Mouse (Mus musculus) macrophage (primary cell): Measurements from ENCODE around the gene Borcs5. TPM values are rescaled to one million over a fixed set of nuclear protein-coding genes. Genes with fewer than 3 reads are reported as not detected.

Experiments used
- H3K27ac ChIP-seq: fragments of 350-480 bp; formaldehyde crosslinking; 2 replicates; pipeline ENCODE4 v1.9.0; 2021
- H3K36me3 ChIP-seq: fragments of 350-480 bp; formaldehyde crosslinking; 2 replicates; pipeline ENCODE4 v1.9.0; 2021; ENCODE audit errors: inconsistent target
- H3K4me3 ChIP-seq: fragments of 350-480 bp; formaldehyde crosslinking; 2 replicates; pipeline ENCODE4 v1.9.0; 2021; ENCODE audit errors: inconsistent target
- H3K79me2 ChIP-seq: fragments of 350-480 bp; formaldehyde crosslinking; 2 replicates; pipeline ENCODE4 v1.9.0; 2021; ENCODE audit errors: inconsistent target
- WGBS: methylation state at CpG from one replicate; pipeline ENCODE4 v1.1.7; 2026; ENCODE audit warnings: inconsistent platforms; ENCODE audit not compliant: missing documents; 5-methylcytosine and 5-hydroxymethylcytosine counted together
- polyA plus RNA-seq: library from polyadenylated mRNA; stranded (reverse); fragments of 250-400 nt; gene quantifications from 3 replicates; pipeline ENCODE4 v1.2.4, GENCODE M21; 2018; ENCODE audit warnings: inconsistent platforms

Borcs5 gene
- polyA plus RNA-seq, 1 experiment from 2014 or later: 2.5 TPM

DNA sequence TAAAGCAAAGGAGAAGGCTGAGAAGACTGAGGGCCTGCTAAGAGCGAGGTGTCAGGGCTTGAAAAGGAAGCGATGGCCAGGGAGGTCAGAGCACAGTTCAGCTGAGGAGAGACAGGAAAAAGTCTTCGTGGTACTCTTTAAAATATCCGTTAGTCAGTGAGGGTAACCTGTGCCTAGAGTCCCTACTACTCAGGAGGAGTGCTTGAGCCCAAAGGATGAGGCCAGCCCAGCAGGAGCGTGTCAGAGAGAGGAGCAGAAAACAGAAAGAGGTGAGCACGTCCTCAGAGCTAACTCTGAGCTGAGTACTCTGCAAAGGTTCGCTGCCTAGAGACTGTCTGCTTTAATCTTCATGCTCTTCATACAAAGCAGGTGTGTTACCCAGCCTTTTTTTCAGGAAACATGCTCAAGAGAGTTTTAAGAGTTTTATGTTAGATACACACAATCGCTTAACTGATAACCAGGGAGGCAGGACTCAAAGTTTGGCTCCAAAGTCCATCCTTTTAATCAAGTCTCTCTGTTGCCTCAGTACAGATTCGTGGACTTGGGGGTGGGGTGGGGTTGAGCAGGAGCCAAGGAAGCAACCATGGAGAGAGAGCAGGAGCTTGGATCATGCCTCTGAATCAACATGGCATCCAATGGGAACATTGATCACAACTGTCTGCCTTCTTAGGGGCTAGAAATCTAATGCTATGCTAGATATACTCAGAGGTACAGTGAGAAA lies 84.7 kb downstream of the Borcs5 start:
- H3K36me3 ChIP-seq: peaks cover 9% of the 10 kb centered on the region; the same call in 1 of the 2 replicates
- H3K27ac ChIP-seq: no peak overlapping the region
- 89% methylated on average over 9 of the region's 9 CpGs for WGBS
- no peaks in the 10 kb centered on the region for H3K79me2 ChIP-seq
- no peak overlapping the region for H3K4me3 ChIP-seq

DNA sequence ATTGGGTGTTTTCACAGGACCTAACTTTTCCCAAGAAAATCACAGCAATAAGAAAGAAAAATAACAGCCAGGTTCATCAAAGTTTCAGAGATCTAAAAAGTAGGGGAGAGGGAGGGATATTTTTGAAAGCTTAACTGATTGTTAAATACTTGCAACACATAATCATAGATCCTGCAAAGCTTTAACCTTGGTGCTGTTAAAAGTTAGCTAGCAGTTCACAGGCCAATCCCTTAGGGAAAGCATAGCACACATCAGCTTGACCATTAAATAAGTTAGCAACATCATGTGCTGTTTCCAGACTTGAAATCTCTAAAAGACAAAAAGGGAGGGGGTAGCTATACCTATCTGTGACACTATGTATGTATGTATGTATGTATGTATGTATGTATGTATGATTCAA lies 86.1 kb downstream of the Borcs5 start:
- no peak overlapping the region for H3K27ac ChIP-seq
- 0 out of 2 replicates have a peak, but pooled peaks cover 5% of the 10 kb centered on the region for H3K36me3 ChIP-seq
- no peaks in the 10 kb centered on the region for H3K79me2 ChIP-seq
- no peak overlapping the region for H3K4me3 ChIP-seq

DNA sequence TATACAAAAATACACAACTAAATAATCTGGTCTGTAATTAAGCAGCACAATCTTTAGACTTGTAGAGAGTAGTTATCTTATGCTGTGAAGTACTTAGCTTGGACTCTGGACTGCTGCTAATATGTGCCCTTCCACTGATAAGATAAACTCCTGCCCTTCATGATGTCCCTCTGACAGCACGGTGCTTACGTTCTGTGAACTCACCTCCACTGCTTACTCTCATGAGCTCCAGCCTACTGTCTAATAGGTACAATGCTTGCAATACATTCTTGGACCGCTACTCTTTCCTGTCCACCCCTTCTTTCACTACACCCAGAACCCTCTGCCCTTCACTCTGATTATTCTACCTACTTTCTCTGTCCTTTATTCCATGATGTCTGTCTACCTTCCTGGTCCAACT lies 91.7 kb downstream of the Borcs5 start:
- H3K36me3 ChIP-seq: no peaks in the 10 kb centered on the region
- WGBS: 92% methylated on average over 3 of the region's 3 CpGs
- H3K27ac ChIP-seq: no peak overlapping the region
- no peak overlapping the region for H3K4me3 ChIP-seq
- H3K79me2 ChIP-seq: no peaks in the 10 kb centered on the region

DNA sequence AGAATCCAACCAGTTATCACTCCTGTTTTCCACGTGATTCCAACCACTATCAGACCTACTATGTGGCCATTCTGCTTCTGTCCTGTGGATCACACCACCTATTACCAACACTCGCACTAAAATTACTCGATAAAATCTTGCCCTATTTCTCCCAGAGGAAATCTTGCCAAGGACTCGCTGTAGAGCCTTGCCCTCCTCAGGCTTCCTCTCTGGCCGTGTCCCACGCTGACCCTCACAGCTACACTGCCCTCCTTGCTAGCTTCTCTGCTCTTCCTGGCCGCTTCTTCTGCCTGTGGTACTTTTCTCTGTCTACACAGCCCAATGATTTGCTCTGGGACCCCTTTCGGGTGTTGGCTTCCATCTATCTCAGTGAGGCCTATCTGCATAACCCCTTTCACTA lies 93.5 kb downstream of the Borcs5 start:
- no peak overlapping the region for H3K4me3 ChIP-seq
- H3K36me3 ChIP-seq: no peaks in the 10 kb centered on the region
- H3K27ac ChIP-seq: no peak overlapping the region
- no peaks in the 10 kb centered on the region for H3K79me2 ChIP-seq
- WGBS: 94% methylated on average over 8 of the region's 8 CpGs

DNA sequence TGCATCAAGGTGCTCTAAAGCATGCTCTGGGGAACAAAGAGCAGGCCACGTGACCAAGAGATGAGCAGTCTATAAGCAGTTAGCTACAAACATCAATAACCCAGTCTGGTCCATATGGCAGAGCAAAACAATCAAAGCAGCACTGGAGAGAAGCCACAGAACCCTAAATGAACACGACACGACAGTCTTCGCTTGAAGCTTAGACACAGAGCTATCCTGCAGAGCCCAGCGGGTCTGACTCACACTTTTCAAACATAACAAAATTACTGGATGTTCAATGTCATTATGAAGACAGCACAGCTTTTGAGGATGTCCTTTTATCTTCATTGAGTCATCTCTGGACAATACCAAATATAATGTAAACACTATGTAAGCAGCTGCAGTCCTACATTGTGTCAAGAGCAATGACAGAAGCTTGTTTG lies 94.5 kb downstream of the Borcs5 start:
- Histone ChIP-seq H3K36me3 (0 out of 2 replicates have a peak, but pooled peaks cover 4% of the 10 kb centered on the region), H3K79me2 (no peaks in the 10 kb centered on the region), H3K27ac (no peak overlapping the region), H3K4me3 (no peak overlapping the region)
- WGBS: 94% methylated on average over 5 of the region's 5 CpGs

DNA sequence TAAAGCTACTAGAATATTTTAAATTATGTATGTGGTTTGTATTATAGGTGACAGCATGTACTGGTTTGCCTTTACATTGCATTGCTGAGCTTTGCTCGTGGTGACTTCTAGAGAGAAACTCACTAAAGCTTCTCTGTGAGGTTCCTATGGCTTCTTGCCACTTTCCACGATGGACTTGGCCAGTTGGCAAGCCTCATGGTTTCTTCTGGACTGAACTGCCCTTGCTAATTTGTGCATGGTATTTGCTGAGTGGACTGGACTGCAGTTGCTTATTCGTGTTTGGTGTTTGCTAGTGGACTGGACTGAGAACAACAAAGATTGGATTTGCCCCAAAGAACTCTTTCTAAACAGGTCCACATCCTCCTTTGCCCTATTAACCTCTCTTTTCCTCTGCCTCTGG lies 97.5 kb downstream of the Borcs5 start:
- Histone ChIP-seq H3K36me3 (0 out of 2 replicates have a peak, but pooled peaks cover 7% of the 10 kb centered on the region), H3K27ac (no peak overlapping the region), H3K79me2 (no peaks in the 10 kb centered on the region), H3K4me3 (no peak overlapping the region)
- WGBS: 91% methylated on average over 3 of the region's 3 CpGs

DNA sequence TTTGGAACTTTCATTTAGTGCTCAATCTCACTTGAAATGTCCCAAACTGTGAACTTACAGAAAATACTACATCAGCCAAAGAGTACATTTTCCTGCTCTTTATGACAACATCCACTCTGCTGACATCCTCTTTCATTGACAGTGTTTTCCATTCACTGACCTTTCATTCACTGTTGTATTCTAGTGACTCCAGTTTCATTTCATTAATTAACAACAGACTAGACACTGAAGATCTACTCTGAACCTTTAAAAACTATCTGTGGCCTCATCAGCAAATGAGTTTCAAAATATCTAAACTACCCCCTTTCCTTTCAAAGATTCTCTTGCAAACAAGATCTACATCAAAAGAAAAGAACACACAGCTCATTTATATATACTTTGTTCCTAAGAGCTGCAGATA lies 104.3 kb downstream of the Borcs5 start:
- Histone ChIP-seq H3K79me2 (no peaks in the 10 kb centered on the region), H3K4me3 (no peak overlapping the region), H3K27ac (no peak overlapping the region), H3K36me3 (0 out of 2 replicates have a peak, but pooled peaks cover 5% of the 10 kb centered on the region)

DNA sequence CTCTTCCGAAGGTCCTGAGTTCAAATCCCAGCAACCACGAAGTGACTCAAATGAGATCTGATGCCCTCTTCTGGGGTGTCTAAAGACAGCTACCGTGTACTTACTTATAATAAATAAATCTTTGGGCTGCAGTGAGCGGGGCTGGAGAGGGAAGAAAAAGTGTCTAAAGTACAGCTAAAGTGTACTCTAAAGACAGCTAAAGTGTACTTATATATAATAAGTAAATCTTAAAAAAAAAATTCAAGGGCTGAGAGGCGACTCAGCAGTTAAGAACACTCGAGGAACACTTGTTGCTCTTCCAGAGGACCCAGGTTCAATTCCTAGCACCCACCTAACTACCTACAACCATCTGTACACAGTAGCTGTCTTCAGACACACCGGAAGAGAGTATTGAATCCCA lies 106.6 kb downstream of the Borcs5 start:
- WGBS: 95% methylated on average over 7 of the region's 7 CpGs
- Histone ChIP-seq H3K4me3 (no peak overlapping the region), H3K36me3 (no peaks in the 10 kb centered on the region), H3K27ac (no peak overlapping the region), H3K79me2 (no peaks in the 10 kb centered on the region)

DNA sequence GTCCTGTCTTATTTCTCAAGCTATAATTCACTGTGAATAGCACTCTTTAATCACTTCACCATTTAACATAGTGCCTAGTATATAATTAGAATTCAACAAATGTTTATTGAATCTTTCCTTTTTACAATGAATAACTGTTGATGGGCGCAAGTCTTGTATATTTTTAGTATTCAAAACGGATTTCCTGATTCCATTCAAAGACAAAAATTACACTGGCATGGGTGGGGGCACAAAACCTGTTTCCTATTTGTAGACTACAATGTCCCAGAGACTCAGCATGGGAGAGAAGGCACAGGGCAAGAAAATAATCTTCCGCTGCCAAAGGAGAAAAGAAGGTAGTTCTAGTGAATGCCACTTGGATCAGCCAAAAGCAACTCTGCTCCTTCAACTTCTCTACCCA lies 108.8 kb downstream of the Borcs5 start:
- no peak overlapping the region for H3K27ac ChIP-seq
- H3K4me3 ChIP-seq: no peak overlapping the region
- H3K79me2 ChIP-seq: no peaks in the 10 kb centered on the region
- H3K36me3 ChIP-seq: no peaks in the 10 kb centered on the region
- WGBS: 89% methylated on average over 3 of the region's 3 CpGs

DNA sequence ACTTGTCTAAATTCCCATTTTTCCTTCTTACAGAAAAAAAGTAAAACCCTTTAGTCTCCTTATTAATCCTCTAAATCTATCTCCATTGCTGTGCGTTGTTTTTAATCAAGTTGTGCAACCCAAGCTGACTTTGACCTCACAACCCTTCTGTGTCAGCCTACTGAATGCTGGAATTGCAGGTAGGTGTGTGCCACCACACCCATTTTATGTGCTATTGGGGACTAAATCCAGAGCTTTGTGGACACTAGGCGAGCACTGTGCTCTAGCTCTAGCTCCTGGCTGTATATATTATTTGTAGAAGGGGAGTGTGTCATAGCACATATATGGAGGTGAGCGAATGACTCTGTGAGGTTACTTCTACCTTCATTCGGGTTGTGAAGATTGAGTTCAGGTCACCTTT lies 111.8 kb downstream of the Borcs5 start:
- H3K79me2 ChIP-seq: no peaks in the 10 kb centered on the region
- 92% methylated on average over 4 of the region's 4 CpGs for WGBS
- H3K4me3 ChIP-seq: no peak overlapping the region
- no peak overlapping the region for H3K27ac ChIP-seq
- H3K36me3 ChIP-seq: no peaks in the 10 kb centered on the region

DNA sequence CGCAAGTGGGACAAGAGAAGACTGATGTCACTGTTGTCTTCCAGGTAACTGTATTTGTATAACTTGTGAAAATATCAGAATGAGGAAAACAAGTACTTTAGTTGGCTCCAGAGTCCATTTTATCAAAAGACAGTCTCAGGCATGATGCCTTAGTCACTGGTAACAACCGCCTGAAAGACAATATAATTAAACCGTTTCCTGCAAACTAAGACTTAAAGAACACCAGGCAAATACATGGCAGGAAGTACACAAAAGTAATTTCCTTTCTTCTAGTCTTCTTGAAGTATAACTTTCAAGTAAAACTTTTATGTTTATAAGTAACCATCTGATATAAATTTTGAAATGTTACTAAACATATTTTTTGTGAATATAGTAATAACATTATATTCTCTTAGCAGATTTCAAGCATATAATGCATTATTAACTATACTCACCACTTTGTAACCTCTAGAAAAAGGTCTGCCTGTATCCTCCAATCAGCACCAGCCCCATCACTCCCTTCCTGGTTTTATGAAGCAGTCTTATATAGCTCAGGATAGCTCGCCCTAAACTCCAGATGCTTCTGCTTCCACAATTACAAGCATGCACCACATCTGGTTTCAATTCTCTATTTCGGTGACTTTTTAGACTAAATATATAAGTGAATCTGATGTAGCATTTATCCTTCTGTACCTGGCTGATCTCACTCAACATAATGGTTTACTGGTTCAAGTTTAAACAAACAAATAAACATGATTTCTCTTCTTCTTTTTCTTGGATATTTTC lies 112.8 kb downstream of the Borcs5 start:
- WGBS: 61% methylated on average over 5 of the region's 5 CpGs
- Histone ChIP-seq H3K36me3 (no peaks in the 10 kb centered on the region), H3K4me3 (no peak overlapping the region), H3K27ac (peak overlapping the region; percentile 31), H3K79me2 (no peaks in the 10 kb centered on the region)

DNA sequence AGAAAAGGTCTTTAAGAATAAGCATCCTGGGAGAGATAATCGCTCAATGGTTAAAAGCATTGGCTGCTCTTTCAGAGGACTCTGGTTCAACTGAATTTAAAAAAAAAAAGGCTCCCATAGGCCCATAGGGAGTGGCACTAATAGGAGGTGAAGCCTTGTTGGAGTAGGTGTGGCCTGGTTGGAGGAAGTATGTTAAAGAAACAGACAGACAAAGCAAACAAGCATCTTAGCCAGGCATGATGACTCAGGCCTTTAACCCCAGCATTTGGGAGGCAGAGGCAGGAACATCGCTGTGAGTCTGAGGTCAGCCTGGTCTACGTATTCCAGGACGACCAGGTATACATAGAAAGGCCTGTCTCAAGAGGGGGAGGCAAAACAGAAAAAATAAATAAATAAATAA lies 114.1 kb downstream of the Borcs5 start:
- Histone ChIP-seq H3K4me3 (no peak overlapping the region), H3K79me2 (no peaks in the 10 kb centered on the region), H3K27ac (no peak overlapping the region), H3K36me3 (no peaks in the 10 kb centered on the region)
- WGBS: 70% methylated on average over 2 of the region's 4 CpGs

DNA sequence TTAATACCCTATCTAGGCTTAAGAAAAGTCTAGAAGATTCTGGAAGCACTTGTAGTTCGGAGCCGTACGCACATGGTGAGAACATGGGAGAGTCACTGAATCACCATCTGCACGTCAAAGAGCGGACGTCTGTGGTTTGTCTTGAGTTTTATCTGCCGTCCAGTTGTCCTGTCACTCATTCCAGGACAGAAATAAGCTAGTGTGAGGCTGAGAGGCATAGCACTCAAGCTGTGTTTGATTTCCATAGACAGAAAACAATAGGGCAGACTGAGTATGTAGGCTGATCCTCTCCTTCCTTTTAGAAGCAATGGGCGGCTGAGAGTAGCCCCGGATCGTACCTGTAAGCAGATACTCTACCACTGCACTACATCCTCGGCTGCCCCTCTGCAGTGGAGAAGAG lies 114.5 kb downstream of the Borcs5 start:
- Histone ChIP-seq H3K79me2 (no peaks in the 10 kb centered on the region), H3K4me3 (no peak overlapping the region), H3K27ac (no peak overlapping the region), H3K36me3 (no peaks in the 10 kb centered on the region)
- WGBS: 91% methylated on average over 11 of the region's 11 CpGs

DNA sequence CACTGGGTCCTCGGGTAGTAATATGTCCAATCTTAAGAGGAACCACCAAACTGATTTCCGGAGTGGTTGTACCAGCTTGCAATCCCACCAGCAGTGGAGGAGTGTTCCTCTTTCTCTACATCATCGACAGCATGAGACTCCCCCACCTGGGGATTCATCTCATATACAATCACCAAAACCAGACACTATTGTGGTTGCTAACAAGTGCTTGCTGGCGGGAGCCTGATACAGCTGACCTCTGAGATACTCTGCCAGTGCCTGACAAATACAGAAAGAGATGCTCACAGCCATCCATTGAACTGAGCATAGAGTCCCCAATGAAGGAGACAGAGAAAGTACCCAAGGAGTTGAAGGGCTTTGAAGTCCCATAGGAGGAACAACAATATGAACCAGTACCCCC lies 116.7 kb downstream of the Borcs5 start:
- H3K79me2 ChIP-seq: no peaks in the 10 kb centered on the region
- H3K4me3 ChIP-seq: no peak overlapping the region
- H3K27ac ChIP-seq: no peak overlapping the region
- 48% methylated on average over 4 of the region's 4 CpGs for WGBS
- no peaks in the 10 kb centered on the region for H3K36me3 ChIP-seq
